Mouse (Mus musculus) kidney, embryonic 15.5 days (tissue): Measurements from ENCODE around the gene Alg12. TPM values are rescaled to one million over a fixed set of nuclear protein-coding genes. Genes with fewer than 3 reads are reported as not detected.

Experiments
- ATAC-seq: fragments of 200-750 bp; cut with Nextera tagmentation; replicated peaks from 2 replicates; pipeline ENCODE4 v1.8.0; 2017; ENCODE audit warnings: moderate TSS enrichment; ENCODE audit not compliant: low FRiP score
- H3K27ac ChIP-seq: fragments of 300-500 bp; sonication (generic); 2 replicates; pipeline ENCODE4 v1.5.1; 2015; ENCODE audit warnings: mild to moderate bottlenecking, inconsistent platforms
- H3K27me3 ChIP-seq: fragments of 300-500 bp; sonication (generic); 2 replicates; pipeline ENCODE4 v1.6.1; 2015; ENCODE audit warnings: inconsistent platforms
- H3K36me3 ChIP-seq: fragments of 300-500 bp; sonication (generic); 2 replicates; pipeline ENCODE4 v1.6.1; 2015; ENCODE audit warnings: inconsistent platforms
- H3K4me1 ChIP-seq: fragments of 300-500 bp; sonication (generic); 2 replicates; pipeline ENCODE4 v1.6.1; 2015; ENCODE audit warnings: inconsistent platforms
- H3K4me2 ChIP-seq: fragments of 300-500 bp; sonication (generic); 2 replicates; pipeline ENCODE4 v1.6.1; 2015; ENCODE audit warnings: moderate library complexity, mild to moderate bottlenecking, inconsistent platforms
- H3K4me3 ChIP-seq: fragments of 300-500 bp; sonication (generic); replicated peaks from 2 replicates; pipeline ENCODE4 v1.5.1; 2015; ENCODE audit warnings: mild to moderate bottlenecking, inconsistent platforms
- H3K9ac ChIP-seq: fragments of 300-500 bp; sonication (generic); 2 replicates; pipeline ENCODE4 v1.6.1; 2015; ENCODE audit warnings: mild to moderate bottlenecking, inconsistent platforms
- H3K9me3 ChIP-seq: fragments of 300-500 bp; sonication (generic); replicated peaks from 2 replicates; pipeline ENCODE4 v1.6.1; 2016; ENCODE audit warnings: inconsistent platforms
- WGBS: fragments of 180-500 bp; shearing (Covaris S2); methylation state at CpG from one replicate; pipeline ENCODE4 v1.1.7; 2015; ENCODE audit warnings: mixed read lengths; 5-methylcytosine and 5-hydroxymethylcytosine counted together
- polyA plus RNA-seq: library from polyadenylated mRNA; unstranded; fragments of >200 nt; fragmentation: Nextera tagmentation; extraction: Ambion mirVana; gene quantifications from 2 replicates; pipeline ENCODE4 v1.2.1, GENCODE M21; 2015

Alg12 gene
- polyA plus RNA-seq, 1 experiment from 2014 or later, result 14.3 TPM

- H3K27ac ChIP-seq, result peak overlapping the region; percentile 46
- H3K4me3 ChIP-seq, result peak overlapping the region; percentile 55
- no peaks in the 10 kb centered on the region for H3K27me3 ChIP-seq
- H3K36me3 ChIP-seq, result no peaks in the 10 kb centered on the region
- peak overlapping the region; percentile 85 for H3K4me2 ChIP-seq
- ATAC-seq, result no peak
- WGBS, result under 1% methylated on average over 11 of the region's 11 CpGs
- no peaks in the 10 kb centered on the region for H3K9me3 ChIP-seq
- peaks cover 34% of the 10 kb centered on the region for H3K4me1 ChIP-seq
- peak overlapping the region; percentile 56 for H3K9ac ChIP-seq
Observed at GRCm38 (mm10) chr15:88837977-88838376, 18.9 kb upstream of the Alg12 start.

GRCm38 (mm10) chr15:88837199-88837932 lies 18.2 kb upstream of the Alg12 start:
- Histone ChIP-seq H3K4me2 (peak overlapping the region; percentile 85), H3K27me3 (no peaks in the 10 kb centered on the region), H3K9me3 (no peaks in the 10 kb centered on the region), H3K4me3 (peak overlapping the region; percentile 55), H3K36me3 (no peaks in the 10 kb centered on the region), H3K9ac (peak overlapping the region; percentile 56), H3K4me1 (peaks cover 37% of the 10 kb centered on the region), H3K27ac (peak overlapping the region; percentile 46)
- ATAC-seq, result peak; percentile 55
- WGBS, result 0% methylated on average over 39 of the region's 39 CpGs

GRCm38 (mm10) chr15:88836571-88836970 lies 17.5 kb upstream of the Alg12 start:
- Histone ChIP-seq H3K9ac (no peak overlapping the region), H3K4me1 (peaks cover 43% of the 10 kb centered on the region), H3K4me2 (peak overlapping the region; percentile 85), H3K4me3 (no peak overlapping the region), H3K9me3 (no peaks in the 10 kb centered on the region), H3K27ac (no peak overlapping the region), H3K36me3 (no peaks in the 10 kb centered on the region), H3K27me3 (no peaks in the 10 kb centered on the region)
- 62% methylated on average over 5 of the region's 5 CpGs for WGBS
- ATAC-seq, result no peak

DNA sequence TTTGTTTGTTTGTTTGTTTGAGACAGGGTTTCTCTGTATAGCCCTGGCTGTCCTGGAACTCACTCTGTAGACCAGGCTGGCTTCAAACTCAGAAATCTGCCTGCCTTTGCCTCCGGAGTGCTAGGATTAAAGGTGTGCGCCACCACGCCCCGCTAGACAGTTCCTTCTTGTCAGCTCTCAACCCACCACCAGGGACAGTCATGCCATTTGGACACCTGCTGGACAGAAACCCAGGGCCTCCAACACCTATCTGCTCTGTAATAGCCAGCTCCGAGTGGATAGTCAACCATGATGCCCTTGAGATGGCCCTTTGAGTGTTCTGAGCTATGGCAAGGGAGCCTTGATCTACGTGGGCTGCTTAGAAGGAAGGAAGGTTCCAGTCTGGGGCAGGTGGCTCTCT lies 16.9 kb upstream of the Alg12 start:
- WGBS, result 78% methylated on average over 6 of the region's 6 CpGs
- Histone ChIP-seq H3K4me3 (no peak overlapping the region), H3K27ac (no peak overlapping the region), H3K9ac (no peak overlapping the region), H3K27me3 (no peaks in the 10 kb centered on the region), H3K36me3 (no peaks in the 10 kb centered on the region), H3K4me1 (peaks cover 48% of the 10 kb centered on the region), H3K4me2 (no peak overlapping the region), H3K9me3 (no peaks in the 10 kb centered on the region)
- no peak for ATAC-seq

- Histone ChIP-seq H3K4me3 (no peak overlapping the region), H3K4me1 (peaks cover 38% of the 10 kb centered on the region), H3K9ac (no peak overlapping the region), H3K27ac (no peak overlapping the region), H3K4me2 (no peak overlapping the region), H3K36me3 (peaks cover 2% of the 10 kb centered on the region), H3K27me3 (no peaks in the 10 kb centered on the region), H3K9me3 (no peaks in the 10 kb centered on the region)
- WGBS, result 71% methylated on average over 9 of the region's 9 CpGs
- no peak for ATAC-seq
Observed at GRCm38 (mm10) chr15:88832536-88832935, 13.4 kb upstream of the Alg12 start.

DNA sequence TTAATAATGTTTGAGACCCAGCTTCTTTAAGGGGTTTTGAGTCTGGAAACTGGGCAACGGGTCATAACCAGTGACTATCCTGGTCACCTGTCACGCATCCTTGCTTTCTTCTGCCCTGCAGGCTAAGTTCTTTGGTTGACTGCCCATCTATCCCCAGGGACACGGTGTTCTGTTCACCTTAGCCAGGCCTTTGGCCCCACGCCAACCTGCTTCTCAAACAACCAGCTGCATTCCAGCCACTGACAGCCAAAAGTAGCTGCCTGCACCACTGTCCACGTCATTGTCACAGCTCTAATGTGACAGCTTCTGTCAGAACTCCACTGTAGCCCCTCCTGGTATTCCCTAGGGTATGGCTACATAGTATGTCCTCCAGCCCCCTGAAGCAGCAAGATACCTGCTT lies 12.4 kb upstream of the Alg12 start:
- Histone ChIP-seq H3K9me3 (no peaks in the 10 kb centered on the region), H3K4me3 (no peak overlapping the region), H3K4me2 (no peak overlapping the region), H3K27ac (peak overlapping the region; percentile 77), H3K27me3 (no peaks in the 10 kb centered on the region), H3K9ac (no peak overlapping the region), H3K4me1 (peaks cover 28% of the 10 kb centered on the region), H3K36me3 (peaks cover 12% of the 10 kb centered on the region)
- WGBS, result 24% methylated on average over 5 of the region's 5 CpGs
- no peak; the same call in 1 of the 2 replicates for ATAC-seq

GRCm38 (mm10) chr15:88830696-88831095 lies 11.6 kb upstream of the Alg12 start:
- no peak overlapping the region for H3K9ac ChIP-seq
- H3K4me2 ChIP-seq, result no peak overlapping the region
- H3K9me3 ChIP-seq, result no peaks in the 10 kb centered on the region
- H3K36me3 ChIP-seq, result peaks cover 20% of the 10 kb centered on the region
- no peaks in the 10 kb centered on the region for H3K27me3 ChIP-seq
- H3K27ac ChIP-seq, result peak overlapping the region; percentile 77
- WGBS, result 69% methylated on average over 5 of the region's 5 CpGs
- no peak overlapping the region for H3K4me3 ChIP-seq
- ATAC-seq, result no peak
- peaks cover 27% of the 10 kb centered on the region for H3K4me1 ChIP-seq

- no peak for ATAC-seq
- H3K9ac ChIP-seq, result no peak overlapping the region
- H3K4me3 ChIP-seq, result no peak overlapping the region
- no peaks in the 10 kb centered on the region for H3K27me3 ChIP-seq
- WGBS, result 71% methylated on average over 6 of the region's 6 CpGs
- peaks cover 27% of the 10 kb centered on the region for H3K4me1 ChIP-seq
- no peak overlapping the region for H3K4me2 ChIP-seq
- no peak overlapping the region for H3K27ac ChIP-seq
- no peaks in the 10 kb centered on the region for H3K9me3 ChIP-seq
- peaks cover 28% of the 10 kb centered on the region for H3K36me3 ChIP-seq
Observed at GRCm38 (mm10) chr15:88829791-88830440, 10.8 kb upstream of the Alg12 start.

GRCm38 (mm10) chr15:88828800-88829705 lies 9.9 kb upstream of the Alg12 start:
- 53% methylated on average over 17 of the region's 17 CpGs for WGBS
- Histone ChIP-seq H3K27ac (no peak overlapping the region), H3K9ac (no peak overlapping the region), H3K4me1 (peaks cover 27% of the 10 kb centered on the region), H3K9me3 (no peaks in the 10 kb centered on the region), H3K4me3 (no peak overlapping the region), H3K4me2 (no peak overlapping the region), H3K36me3 (peaks cover 36% of the 10 kb centered on the region), H3K27me3 (no peaks in the 10 kb centered on the region)
- peak; percentile 80 for ATAC-seq

DNA sequence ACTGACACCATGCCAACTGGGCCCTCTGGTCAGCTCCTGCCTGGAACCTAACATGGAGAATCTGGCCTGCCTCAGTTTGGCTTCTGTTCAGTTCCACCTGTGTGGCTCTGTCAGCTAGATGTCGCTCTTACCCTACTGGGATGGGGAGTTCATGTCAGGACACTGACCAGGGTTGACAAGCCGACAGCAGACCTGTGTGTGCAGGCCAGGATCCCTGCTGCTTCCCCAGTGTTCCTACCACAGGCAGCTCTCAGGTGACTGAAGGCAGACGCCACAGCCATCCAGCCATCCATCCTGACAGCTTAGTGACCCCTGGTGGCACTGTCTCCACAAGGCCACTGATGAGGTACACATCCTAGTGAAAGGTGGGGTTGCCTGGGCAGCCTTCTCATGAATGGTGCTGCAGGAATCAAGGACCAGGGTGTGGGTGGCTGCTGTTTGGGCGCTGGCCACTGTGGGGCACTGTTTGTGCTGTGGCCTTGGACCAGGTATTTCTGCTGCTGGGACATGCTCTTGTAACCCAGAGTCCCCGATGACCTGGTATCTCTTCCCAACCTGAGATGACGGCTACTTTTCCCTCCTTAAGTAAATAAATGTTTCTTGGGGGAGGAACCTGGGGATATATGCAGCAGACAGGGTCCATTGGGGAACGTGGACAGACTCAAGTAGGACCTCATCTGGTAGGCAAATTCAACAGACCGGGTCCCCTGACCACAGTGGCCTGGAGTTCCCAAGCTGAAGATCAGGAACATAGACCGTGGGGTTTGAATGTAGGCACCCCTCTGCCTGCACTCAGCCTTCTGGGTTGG lies 9.1 kb upstream of the Alg12 start:
- H3K36me3 ChIP-seq, result peaks cover 45% of the 10 kb centered on the region
- no peak overlapping the region for H3K4me3 ChIP-seq
- no peak overlapping the region for H3K27ac ChIP-seq
- ATAC-seq, result peak; percentile 16
- H3K4me2 ChIP-seq, result no peak overlapping the region
- peaks cover 27% of the 10 kb centered on the region for H3K4me1 ChIP-seq
- 22% methylated on average over 9 of the region's 9 CpGs for WGBS
- no peak overlapping the region for H3K9ac ChIP-seq
- no peaks in the 10 kb centered on the region for H3K27me3 ChIP-seq
- no peaks in the 10 kb centered on the region for H3K9me3 ChIP-seq

- H3K4me2 ChIP-seq, result no peak overlapping the region
- H3K27ac ChIP-seq, result no peak overlapping the region
- H3K27me3 ChIP-seq, result no peaks in the 10 kb centered on the region
- H3K36me3 ChIP-seq, result peaks cover 52% of the 10 kb centered on the region
- peaks cover 24% of the 10 kb centered on the region for H3K4me1 ChIP-seq
- ATAC-seq, result no peak
- H3K4me3 ChIP-seq, result no peak overlapping the region
- WGBS, result 87% methylated on average over 6 of the region's 6 CpGs
- no peaks in the 10 kb centered on the region for H3K9me3 ChIP-seq
- H3K9ac ChIP-seq, result no peak overlapping the region
Observed at GRCm38 (mm10) chr15:88827466-88827865, 8.3 kb upstream of the Alg12 start.
